Mouse (Mus musculus): Measurements from ENCODE around the gene Slc7a6.

Slc7a6 gene

DNA sequence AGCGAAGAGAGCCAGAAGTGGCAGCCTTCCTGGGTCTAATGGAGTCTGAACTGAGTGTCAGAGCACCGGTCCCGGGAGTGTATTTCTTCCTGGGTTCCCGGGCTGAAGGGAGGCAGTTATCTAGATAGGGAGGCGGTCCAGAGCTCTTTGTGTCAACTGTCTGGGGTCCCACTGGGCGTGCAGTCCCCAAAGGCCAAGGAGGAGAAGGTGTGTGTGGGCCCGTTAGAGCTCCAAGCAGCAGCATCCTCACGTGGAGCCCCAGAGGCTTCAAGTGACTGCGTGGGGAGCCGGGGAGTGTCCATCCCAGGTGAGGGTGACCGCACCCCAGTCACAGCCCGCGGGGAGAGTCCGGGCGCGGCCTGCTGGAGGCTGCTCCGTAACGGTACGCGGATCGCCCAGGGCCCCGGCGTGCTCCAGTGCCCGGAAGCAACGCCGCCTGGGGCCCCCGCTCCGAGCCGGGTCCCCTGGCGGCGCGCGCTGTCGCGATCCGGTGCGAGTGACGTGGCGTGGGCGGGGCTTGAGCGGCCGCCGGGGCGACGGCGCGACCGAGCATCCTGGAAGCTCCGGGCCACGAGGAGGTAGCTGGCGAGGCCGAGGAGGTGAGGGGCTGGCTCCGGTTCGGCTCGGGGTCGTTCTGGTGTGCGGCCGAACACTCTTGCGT is at the start of gene Slc7a6:
Gene Slc7a6 (plus strand): TSS at position 502 of the 661 bp plus-strand sequence.
- in situ Hi-C loops (cut with MboI): no loop called here

DNA sequence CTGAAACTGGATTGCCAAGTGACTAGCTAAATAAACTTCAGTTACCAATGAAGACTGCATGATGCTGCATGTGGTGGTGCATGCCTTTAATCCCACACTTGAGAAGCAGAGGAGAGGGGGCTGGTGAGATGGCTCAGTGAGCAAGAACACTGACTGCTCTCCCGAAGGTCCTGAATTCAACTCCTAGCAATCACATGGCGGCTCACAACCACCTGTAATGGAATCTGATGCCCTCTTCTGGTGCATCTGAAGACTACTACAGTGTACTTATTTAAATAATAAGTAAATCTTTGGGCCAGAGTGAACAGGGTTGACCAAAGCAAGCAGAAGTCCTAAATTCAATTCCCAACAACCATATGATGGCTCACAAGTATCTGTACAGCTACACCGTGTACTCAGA is 45.2 kb upstream of the Slc7a6 start:
- in situ Hi-C loops (cut with MboI): no loop called here

DNA sequence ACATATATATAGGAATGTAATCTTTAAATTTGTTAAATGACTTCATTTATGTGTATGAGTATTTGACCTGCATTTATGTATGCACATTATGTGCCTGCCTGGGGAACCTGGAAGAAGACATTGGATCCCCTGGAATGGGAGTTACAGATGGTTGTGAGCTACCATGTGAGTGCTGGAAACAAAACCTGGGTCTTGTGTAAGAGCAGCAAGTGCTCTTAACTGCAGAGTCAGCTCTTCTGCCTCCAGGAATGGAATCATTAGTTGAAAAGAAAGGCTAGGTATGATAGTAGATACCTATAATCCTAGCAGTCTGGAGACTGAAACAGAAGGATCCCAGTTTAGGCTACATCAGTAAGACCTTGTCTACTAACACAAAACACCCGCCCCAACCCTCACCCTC is 42.6 kb upstream of the Slc7a6 start:
- in situ Hi-C loops (cut with MboI): loop anchor here (25.0 kb wide), 1 partner anchor 536 kb away; no protein-coding TSS in a partner anchor

DNA sequence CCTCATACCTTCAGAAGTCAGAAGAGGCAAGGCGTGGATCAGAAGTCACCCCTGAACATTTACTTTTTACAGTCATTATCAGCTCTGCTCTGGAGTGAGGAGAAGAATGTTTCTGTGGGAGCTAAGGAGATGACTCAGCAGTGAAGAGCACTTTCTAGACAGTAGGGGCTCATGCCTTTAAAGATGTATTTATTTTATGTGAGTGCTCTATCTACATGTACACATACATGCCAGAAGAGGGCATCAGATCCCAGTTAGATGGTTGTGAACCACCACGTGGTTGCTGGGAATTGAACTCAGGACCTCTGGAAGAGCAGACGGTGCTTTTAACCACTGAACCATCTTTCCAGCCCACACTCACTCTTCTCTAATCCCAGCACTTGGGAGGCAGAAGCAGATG is 41.6 kb upstream of the Slc7a6 start:
- in situ Hi-C loops (cut with MboI): loop anchor here (25.0 kb wide), 1 partner anchor 535 kb away; no protein-coding TSS in a partner anchor

DNA sequence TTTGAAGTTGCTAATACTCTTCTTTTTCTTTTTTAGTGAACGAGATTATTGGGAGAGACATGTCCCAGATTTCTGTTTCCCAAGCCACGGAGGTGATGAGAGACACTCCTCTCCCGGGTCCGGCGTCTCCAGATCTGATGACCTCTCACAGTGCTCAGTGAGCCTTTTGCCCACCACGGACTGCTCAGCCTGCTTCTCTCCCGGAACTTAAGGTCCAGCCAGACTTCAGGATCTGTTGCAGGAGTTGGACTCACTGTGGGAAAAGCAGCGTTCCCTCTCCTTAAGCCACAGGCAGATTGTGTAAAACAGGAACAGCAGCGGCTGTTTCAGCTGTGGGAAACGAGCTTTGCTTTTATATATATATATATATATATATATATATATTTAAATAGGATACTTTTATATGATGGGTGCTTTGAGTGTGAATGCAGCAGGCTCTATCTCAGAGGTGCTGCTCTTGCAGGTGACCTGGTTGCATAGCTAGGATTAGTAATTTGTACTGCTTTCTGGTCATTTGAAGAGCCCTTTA is 40.7 kb upstream of the Slc7a6 start:
- in situ Hi-C loops (cut with MboI): loop anchor here (25.0 kb wide), 1 partner anchor 534 kb away; no protein-coding TSS in a partner anchor

DNA sequence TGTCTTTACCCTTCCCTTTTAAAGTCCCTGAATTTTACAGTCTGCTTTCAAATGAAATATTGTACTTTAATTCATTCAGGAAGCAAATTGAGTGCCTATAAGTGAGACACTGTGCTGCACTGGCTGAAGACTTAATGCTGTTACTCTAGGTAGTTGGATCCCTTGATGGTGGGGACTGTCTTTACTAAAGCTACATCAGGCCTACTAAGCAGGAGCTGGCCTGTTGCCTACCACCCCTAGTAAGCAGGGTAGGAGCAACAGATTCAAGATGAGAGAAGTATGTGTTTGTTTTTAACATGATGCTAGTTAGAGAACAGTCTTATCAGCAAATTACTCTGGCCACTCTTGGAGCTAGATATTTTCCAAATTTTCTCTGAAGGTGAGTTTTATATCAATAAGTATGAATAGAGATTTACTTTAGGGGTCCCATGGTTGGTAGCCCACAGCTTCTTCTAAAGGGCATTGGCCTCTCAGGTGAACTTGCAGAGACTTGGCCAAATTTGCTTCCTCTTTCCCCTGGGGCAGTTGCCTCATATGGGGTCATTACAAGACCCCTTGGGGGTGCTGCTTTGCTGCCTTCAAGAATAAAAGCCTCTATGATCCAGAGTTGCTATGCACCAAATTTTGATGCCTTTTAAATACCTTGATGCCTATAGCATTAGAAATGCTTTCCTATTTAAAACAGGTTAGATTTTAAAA is 39.3 kb upstream of the Slc7a6 start:
- in situ Hi-C loops (cut with MboI): loop anchor here (25.0 kb wide), 1 partner anchor 533 kb away; no protein-coding TSS in a partner anchor

DNA sequence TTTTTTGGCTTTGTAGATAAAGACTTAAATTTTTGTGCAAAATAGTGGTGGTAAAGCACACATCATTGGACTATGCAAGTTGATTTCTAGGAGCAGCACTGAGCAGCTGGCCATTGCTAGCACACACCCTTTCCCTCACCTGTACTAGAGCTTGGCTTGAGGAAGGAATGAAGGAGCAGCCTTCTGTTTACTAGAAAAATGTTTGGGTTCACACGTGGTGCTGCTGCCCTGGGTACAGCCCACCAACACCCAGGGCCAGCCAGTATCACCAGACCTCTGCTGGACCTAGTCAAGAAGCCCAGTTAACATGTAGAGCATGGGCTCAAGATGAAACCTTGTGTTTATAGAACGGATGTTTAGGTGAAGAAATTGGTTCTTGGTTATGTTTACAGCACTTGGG is 38.7 kb upstream of the Slc7a6 start:
- in situ Hi-C loops (cut with MboI): loop anchor here (25.0 kb wide), 1 partner anchor 532 kb away; no protein-coding TSS in a partner anchor

DNA sequence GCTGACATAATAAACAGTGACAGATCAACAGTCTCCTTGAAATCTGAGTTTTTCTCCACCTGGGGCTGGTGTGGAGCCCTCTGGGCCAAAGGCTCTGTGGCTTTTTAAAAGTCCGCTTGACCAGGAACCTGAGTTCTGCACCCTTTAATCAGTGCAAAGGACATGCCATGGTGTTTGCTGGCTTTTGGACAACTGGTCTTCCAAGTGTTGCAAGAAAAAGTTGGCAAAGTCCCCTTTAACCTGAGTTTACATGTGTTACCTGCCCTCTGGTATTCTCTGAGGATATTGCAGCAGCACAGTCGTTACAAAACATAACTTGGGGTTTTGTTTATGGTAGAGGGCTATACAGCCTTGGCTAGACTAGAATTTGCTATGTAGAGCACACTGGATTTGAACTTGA is 38.2 kb upstream of the Slc7a6 start:
- in situ Hi-C loops (cut with MboI): loop anchor here (25.0 kb wide), 1 partner anchor 532 kb away; no protein-coding TSS in a partner anchor

DNA sequence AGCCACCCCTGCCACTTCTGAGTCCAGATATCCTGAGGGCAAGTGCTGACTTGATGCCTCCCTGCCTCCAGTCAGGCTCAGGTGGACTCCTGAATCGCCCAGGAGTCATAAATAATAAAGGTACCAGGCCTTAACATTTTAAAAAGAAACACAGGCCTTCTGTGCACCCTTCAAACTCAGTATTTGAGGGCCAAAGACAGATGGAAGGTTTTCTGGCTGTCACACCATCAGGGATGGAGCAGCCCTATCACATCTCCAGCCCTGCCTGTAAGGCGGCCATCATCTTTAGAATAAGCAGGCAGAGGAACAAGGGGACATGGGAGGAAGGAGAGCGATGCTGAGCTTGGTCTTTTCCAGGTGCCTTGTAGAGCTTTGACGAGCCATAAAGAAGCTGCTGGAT is 37.6 kb upstream of the Slc7a6 start:
- in situ Hi-C loops (cut with MboI): loop anchor here (25.0 kb wide), 1 partner anchor 531 kb away; no protein-coding TSS in a partner anchor

DNA sequence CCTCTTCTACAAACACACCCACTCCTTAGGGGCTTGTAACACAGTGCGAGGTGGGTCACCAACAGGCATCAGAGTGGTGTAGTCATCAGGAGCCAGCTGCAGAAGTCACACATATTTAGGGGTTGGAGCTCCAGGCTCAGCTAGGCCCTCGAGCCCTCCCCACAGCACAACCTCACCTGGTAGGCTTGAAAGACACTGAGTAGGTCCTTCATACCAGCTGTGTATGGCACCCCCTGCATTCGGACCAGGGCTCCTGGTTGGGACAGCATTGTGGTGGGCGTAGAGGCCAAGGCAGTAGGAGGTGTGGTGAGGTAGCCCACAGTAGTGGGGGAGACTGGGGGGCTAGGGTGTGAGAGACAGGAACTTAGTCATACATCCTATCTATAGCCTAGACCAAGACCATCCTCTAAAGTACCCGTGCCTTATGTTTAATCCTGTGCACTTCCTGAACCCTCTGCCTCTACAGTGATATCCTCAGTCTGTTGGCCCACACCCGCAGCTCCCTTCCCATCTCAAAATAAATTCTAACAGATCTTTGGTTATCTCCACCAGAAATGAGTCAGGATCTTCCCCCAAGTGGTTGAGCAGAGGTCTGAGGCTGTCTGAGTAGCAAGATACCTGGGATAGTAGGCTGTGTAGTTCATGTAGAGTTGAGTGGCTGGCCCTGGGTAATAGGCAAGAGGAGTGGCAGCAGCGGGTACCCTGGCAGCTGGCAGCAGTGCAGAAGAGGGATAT is 37.0 kb upstream of the Slc7a6 start:
- in situ Hi-C loops (cut with MboI): loop anchor here (25.0 kb wide), 1 partner anchor 531 kb away; no protein-coding TSS in a partner anchor

DNA sequence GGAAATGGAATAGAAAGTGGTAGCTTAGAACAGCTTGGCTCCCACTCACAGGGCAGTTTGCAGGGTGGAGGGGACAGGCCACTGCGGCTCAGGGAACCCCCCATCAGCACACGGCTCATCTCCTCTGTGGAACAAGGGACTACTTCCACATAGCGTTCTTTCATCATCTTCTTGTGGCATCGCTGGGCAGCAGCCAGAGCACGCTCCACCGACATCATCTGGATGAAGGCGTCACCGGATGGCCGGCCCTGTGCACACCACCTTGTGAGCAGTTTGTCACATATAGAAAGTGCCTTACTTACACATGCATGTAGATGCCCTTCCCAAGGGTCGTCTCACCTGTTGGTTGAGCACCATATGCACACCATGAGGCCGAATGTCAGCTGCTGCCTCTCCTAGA is 36.3 kb upstream of the Slc7a6 start:
- in situ Hi-C loops (cut with MboI): loop anchor here (25.0 kb wide), 1 partner anchor 530 kb away; no protein-coding TSS in a partner anchor

DNA sequence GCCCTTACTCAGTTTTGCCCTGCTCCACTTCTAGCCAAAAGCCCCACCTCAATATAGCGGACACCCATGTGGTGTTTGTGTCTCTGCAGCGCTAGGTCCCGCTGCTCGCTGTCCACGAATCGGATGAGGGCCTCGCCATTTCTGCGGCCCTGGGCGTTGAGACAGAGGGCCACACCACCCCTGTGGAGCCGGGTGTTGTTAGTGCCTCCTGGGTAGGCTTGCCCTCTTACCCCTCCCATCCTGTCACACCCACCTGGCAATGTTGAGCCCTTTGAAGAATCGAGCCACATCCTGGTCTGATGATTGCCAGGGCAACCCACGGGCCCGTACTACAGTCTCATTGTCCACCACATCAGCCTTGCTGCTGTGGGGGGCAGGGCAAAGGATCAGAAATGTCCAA is 35.1 kb upstream of the Slc7a6 start:
- in situ Hi-C loops (cut with MboI): loop anchor here (25.0 kb wide), 1 partner anchor 529 kb away; no protein-coding TSS in a partner anchor

DNA sequence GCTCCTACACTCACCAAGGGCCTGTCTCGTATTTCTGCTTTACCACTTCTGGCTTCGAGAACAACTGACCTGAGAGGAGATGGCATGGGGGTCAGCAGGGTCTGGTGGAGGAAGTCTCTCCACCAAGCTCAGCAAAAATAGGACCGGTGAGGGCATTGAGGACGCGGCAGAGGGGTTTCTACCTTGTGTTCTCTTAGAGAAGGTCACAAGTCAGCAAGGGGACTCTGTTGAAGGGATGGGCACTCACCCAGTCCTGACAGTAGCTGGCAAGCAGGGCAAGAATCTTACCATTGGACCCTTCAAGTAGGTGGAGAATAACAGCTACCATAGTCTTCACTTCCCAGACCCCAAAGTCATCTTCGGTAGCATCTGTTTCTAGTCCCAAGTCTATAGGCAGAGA is 34.7 kb upstream of the Slc7a6 start:
- in situ Hi-C loops (cut with MboI): loop anchor here (25.0 kb wide), 1 partner anchor 528 kb away; no protein-coding TSS in a partner anchor

DNA sequence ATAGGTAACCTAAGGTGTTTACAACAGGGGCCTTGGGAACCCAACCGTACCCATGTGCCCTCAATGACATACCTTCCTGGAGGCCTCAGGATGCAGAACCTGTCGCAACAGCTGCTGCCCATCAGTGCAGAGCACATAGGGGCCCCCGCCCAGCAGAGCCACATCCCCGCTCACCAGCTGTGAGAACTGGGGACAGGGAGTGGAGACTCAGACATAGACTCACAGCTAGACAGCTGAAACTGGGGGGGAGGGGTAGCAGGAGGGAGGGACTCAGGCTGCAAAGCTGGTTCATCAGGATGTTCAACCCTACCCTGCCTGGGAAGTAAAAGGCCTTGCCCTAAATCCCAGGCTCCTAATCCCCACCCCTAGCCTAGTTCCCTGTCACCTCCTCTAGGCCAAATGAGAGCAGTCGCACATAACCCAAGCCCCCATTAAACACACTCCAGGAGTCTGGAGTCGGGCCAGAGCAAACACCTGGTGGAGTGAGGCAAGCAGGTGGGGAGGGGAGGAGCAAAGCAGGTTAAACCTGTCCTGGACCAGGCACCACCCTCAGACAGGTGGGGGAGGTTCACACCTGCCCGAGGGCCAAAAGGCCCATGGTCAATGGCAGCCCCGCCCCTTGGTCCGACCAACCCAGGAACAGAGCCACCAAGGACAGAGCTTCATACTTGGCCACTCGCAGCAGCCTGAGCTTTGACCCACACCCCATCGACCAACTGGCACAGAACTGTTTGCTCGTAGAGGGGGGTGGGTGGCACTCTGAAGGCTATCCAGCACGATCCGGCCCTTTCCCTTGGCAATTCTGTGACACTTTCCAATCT is 33.7 kb upstream of the Slc7a6 start:
- in situ Hi-C loops (cut with MboI): loop anchor here (25.0 kb wide), 1 partner anchor 527 kb away; no protein-coding TSS in a partner anchor

DNA sequence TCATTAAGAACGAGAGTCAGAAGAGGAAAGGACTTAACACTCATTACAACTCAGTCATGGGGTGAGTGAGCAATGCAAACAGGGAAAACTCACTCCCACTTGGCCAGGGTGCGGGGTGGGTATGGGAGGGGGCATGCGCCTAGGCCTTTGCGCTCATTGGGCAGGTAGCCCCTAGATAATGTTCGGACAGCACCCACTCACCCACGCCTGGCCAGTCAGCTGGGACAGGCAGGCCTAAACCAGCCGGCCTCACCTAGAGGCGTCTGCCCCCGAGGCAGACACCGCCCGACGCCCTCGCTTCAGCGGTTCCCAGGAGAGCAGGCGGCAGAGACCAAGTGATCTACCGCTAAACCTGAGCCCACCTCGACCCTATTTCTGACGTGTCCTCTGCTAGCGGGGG is 33.0 kb upstream of the Slc7a6 start:
- in situ Hi-C loops (cut with MboI): loop anchor here (25.0 kb wide), 1 partner anchor 527 kb away; no protein-coding TSS in a partner anchor

DNA sequence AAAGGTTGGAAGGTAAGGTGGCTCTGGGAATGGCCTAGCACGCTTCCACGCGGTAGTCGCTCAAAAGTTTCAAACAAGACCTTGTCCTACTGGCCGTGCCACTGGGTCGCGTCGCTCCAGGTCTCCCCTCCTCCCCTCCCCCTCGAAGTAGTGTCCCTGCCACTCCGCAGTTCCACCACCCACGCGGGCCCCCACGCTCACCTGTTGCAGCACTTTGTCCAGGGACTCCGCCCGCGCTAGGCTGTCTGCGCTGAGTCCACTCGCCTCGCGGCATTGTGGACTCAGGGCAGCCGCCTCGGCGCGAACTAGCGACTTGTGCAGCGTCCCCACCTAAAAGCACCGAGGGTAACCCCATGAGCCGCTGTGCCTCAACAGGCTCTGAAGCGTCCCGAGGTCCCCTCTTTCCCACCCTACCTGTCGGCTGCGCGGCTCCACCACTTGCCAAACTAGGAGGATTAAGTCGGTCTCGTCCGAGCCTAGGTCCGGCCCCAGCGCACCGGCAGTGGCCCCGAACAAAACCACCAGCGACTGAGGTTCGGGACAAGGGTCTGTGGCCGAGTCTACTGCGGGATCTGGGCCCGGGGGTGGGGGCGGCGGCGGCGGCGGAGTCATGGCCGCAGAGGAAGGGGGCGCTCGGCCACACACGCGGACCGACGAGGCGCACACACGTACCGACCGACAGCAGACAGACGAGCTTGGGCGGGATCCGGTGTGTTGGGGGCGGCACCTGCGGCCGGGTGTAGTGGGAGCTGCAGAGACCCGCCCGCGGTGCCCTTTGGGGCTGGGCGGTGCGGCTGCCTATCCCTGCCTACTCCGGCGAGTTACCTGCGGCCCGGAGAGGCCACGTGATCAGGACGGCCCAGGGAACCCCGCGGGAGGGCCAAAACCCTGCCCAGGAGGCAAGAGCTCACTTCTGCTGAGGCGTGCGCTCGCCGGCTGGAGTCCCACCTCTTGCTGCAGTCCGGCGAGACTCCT is 32.2 kb upstream of the Slc7a6 start, which contains the start of gene Esrp2:
Gene Esrp2 (minus strand): TSS at position 819 of the 975 bp plus-strand sequence.
- in situ Hi-C loops (cut with MboI): loop anchor here (25.0 kb wide), 1 partner anchor 526 kb away; no protein-coding TSS in a partner anchor

DNA sequence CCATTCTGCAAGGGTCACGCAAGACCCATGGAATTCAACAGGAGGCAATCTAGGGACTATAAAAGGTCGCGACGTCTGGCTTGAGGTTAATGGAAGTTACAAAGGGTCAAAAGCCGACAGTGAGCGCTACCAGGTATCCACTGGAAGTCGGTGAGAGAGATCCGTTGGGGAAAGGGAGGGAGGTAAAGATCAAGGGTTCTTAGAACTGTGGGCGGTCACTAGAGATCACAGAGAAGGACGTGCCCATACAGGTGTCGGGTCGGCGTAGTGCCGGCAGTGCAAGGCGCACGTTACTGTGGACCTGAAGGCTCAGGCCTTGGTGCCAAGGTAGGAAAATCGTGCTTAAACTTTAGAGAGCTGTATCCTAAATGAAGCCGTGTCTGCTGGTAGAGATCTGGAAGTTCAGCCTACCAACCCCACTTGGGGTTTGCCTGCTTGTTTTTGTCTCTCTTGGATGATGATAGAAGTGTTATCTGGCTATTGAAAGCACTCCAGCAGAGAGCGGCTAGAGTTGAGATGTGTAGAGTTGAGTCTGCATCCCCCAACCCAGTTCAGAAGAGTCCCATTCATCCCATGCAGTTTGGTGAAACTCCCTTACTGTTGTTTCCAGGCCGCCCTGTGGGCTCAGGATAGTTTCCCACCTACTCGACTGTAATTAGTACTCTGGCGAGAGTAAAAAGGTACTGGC is 31.3 kb upstream of the Slc7a6 start:
- in situ Hi-C loops (cut with MboI): loop anchor here (25.0 kb wide), 1 partner anchor 525 kb away; no protein-coding TSS in a partner anchor

DNA sequence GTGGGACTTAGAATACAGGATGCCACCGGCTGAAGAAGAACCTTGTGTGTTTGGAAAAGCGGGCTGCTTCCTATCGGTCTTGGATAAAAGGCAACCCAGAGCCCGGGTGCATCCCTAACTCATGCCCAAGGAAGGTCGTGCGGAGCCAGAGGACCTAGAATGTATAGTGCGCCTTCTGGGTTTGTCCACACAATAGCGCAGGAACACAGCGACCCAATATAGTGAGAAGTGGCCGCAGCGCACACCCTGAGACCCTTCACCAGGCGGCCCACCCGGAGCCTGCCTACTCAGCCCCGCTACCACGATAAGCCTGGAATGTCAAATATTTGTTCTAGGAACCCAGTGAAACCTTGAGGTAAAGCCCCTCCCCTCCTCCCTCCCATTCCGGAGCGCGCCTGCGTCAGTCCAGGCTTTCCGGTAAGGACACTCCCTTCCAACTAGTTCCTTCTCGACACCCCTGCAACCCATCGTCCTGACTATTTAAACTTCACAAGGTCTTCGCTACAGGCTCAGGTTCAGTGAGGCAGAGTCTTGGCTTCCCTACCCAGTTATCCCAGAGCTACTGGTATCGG is 30.7 kb upstream of the Slc7a6 start:
- in situ Hi-C loops (cut with MboI): loop anchor here (25.0 kb wide), 1 partner anchor 524 kb away; no protein-coding TSS in a partner anchor
